Mouse (Mus musculus): ENCODE data around the gene Dync1h1. TPM values are rescaled to one million over a fixed set of nuclear protein-coding genes. Genes with fewer than 3 reads are reported as not detected.
A peak's percentile ranks its signal among the peaks of the same experiment; 100 is the strongest.
"Not testable (repeated sequence)": the region's sequence is repeated elsewhere in the genome, so short reads cannot be mapped to it uniquely, and the experiment has no call there.

The Dync1h1 gene
- total RNA-seq, 1 experiment = 405 TPM

DNA sequence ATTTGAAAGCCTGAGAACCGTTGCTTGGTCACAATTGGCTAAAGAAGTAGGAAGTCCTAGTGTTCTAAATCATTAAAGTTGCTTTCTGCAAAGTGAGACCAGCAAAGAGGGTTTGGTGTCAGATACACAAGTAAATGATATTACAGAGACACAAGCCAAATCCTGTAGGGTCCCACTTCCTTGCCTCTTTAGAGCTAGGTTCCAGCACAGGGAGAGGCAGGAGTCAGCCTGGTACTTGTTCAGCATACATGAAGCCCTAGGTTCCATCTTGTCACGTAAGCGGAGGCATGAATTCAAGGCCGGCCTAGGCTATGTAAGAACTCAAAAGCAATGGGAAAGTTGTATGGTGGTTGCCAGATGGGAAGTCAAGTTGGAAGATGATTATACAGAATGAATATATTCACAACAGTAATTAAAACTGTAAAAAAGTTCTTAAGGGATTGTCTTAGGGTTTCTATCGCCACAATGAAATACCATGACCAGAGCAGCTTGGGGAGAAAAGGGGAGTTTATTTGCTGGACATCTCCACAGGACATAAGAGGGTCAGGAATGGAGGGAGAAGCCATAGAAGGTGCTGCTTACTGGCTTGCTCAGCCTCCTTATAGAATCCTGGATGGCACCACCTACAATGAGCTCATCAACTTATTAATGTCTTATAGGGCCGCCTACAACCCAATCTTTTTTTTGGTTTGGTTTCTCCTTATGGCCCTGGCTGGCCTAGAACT, 88.8 kb downstream of the Dync1h1 start:
- Histone ChIP-seq H3K9me3 (ENCODE audit: control insufficient read depth, insufficient read depth, low read depth, low read length) (no peaks in the 10 kb centered on the region), H3K9ac (ENCODE audit: insufficient read depth, low read depth, low read length, poor library complexity, severe bottlenecking) (no peak overlapping the region), H3K36me3 (ENCODE audit: control insufficient read depth, insufficient read depth, low read length, poor library complexity, severe bottlenecking) (peaks cover 36% of the 10 kb centered on the region), H3K4me1 (ENCODE audit: control insufficient read depth in 2 of 2, insufficient read depth in 2 of 2, low read length in 2 of 2, poor library complexity in 1 of 2) (peaks cover 0 to 2% of the 10 kb centered on the region in 2 experiments; a peak in 2 of 4 replicates), H3K27ac (ENCODE audit: insufficient read depth, low read depth, low read length, poor library complexity, severe bottlenecking) (no peak overlapping the region; the same call in 1 of the 2 replicates), H3K4me3 (ENCODE audit: insufficient read depth in 1 of 2, low read depth in 1 of 2, low read length in 2 of 2, poor library complexity in 1 of 2, severe bottlenecking in 1 of 2) (no peak overlapping the region)
- DNase-seq (ENCODE audit: low read depth, low spot score) = no peak
- in situ Hi-C loops (cut with MboI; ENCODE audit: low sequenced_read_pairs in 2 of 2, unreplicated experiment in 2 of 2) = loop anchor here in 1 of 2 experiments (10.0 to 25.0 kb wide), 2 partner anchors 275 to 847 kb away; partner anchors contain the start of gene Eif5
- TF ChIP-seq CHD2 (IDR thresholded peaks at IDR 0.05; ENCODE audit: low read depth, low read length) = peak; percentile 15
- TF ChIP-seq ZC3H11A (IDR thresholded peaks at IDR 0.05; ENCODE audit: borderline replicate concordance, low read depth, low read length) = no peak

DNA sequence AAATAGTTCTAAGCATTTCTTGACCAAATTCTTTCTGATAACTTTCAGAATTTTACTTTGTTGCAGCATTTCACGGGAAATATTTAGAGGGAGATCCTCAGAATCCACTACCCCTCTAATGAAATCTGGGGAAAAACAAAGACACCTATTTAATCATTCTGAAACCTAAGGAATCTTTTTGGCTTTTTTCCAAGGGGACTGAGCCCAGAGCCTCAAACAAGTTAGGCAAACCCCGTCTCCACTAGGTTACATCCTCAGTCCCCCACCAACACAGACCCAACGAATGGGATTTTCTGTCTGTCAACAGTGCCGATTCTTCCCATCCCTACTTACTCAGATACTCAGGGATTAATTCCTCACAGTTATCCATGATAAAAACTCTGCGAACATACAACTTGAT, 92.1 kb downstream of the Dync1h1 start:
- DNase-seq (ENCODE audit: low read depth, low spot score); H3K4me1 ChIP-seq (ENCODE audit: control insufficient read depth in 2 of 2, insufficient read depth in 2 of 2, low read length in 2 of 2, poor library complexity in 1 of 2); H3K9me3 ChIP-seq (ENCODE audit: control insufficient read depth, insufficient read depth, low read depth, low read length); H3K27ac ChIP-seq (ENCODE audit: insufficient read depth, low read depth, low read length, poor library complexity, severe bottlenecking); H3K9ac ChIP-seq (ENCODE audit: insufficient read depth, low read depth, low read length, poor library complexity, severe bottlenecking): not testable (repeated sequence)
- peak overlapping the region; percentile 48 to 66 for H3K4me3 ChIP-seq (ENCODE audit: insufficient read depth in 1 of 2, low read depth in 1 of 2, low read length in 2 of 2, poor library complexity in 1 of 2, severe bottlenecking in 1 of 2)
- H3K36me3 ChIP-seq (ENCODE audit: control insufficient read depth, insufficient read depth, low read length, poor library complexity, severe bottlenecking) = peaks cover 44% of the 10 kb centered on the region
- in situ Hi-C loops (cut with MboI; ENCODE audit: low sequenced_read_pairs in 2 of 2, unreplicated experiment in 2 of 2) = loop anchor here in 1 of 2 experiments (25.0 kb wide), 1 partner anchor 844 kb away; the partner anchor contains the start of gene Eif5

DNA sequence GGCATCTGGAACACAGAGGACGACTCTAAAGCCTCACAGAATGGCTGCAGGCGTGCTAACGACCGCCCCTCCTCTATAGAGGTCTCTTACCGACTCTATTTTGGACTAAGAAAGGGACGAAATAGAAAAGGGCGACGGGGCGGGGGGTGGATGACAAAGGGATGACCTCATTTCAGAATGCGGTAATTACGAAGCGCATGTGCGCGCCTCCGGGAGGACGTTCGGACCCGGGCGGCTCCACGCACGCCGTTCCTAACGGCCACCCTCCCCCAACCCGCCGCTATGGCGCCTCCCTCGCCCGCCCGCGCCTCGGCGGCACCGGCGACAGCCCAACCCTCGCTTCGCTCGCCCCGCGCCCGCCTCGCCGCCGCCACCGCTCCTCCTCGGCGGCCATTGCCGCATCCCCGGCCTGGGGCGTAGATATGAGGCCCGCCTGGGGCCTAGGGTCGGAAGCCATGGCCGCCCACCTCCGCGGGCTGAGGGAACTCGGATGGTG, 94.5 kb downstream of the Dync1h1 start:
- Histone ChIP-seq H3K9me3 (ENCODE audit: control insufficient read depth, insufficient read depth, low read depth, low read length) (no peaks in the 10 kb centered on the region), H3K27ac (ENCODE audit: insufficient read depth, low read depth, low read length, poor library complexity, severe bottlenecking) (peak overlapping the region; percentile 98), H3K4me1 (ENCODE audit: control insufficient read depth in 2 of 2, insufficient read depth in 2 of 2, low read length in 2 of 2, poor library complexity in 1 of 2) (peaks cover 5 to 9% of the 10 kb centered on the region in 2 experiments; a peak in 3 of 4 replicates), H3K9ac (ENCODE audit: insufficient read depth, low read depth, low read length, poor library complexity, severe bottlenecking) (peak overlapping the region; percentile 99), H3K4me3 (ENCODE audit: insufficient read depth in 1 of 2, low read depth in 1 of 2, low read length in 2 of 2, poor library complexity in 1 of 2, severe bottlenecking in 1 of 2) (peak overlapping the region; percentile 93 to 97), H3K36me3 (ENCODE audit: control insufficient read depth, insufficient read depth, low read length, poor library complexity, severe bottlenecking) (peaks cover 33% of the 10 kb centered on the region)
- in situ Hi-C loops (cut with MboI; ENCODE audit: low sequenced_read_pairs in 2 of 2, unreplicated experiment in 2 of 2) = loop anchor here in 1 of 2 experiments (25.0 kb wide), 1 partner anchor 842 kb away; the partner anchor contains the start of gene Eif5
- DNase-seq (ENCODE audit: low read depth, low spot score) = no peak
- TF ChIP-seq ZC3H11A (IDR thresholded peaks at IDR 0.05; ENCODE audit: borderline replicate concordance, low read depth, low read length) (no peak), ZNF384 (IDR thresholded peaks at IDR 0.05; ENCODE audit: low read depth, low read length) (no peak), HCFC1 (IDR thresholded peaks at IDR 0.05; ENCODE audit: borderline replicate concordance, insufficient read depth, low read length) (no peak), MAFK (IDR thresholded peaks at IDR 0.05; ENCODE audit: insufficient read depth, low read depth, low read length) (no peak), CHD2 (IDR thresholded peaks at IDR 0.05; ENCODE audit: low read depth, low read length) (no peak)

DNA sequence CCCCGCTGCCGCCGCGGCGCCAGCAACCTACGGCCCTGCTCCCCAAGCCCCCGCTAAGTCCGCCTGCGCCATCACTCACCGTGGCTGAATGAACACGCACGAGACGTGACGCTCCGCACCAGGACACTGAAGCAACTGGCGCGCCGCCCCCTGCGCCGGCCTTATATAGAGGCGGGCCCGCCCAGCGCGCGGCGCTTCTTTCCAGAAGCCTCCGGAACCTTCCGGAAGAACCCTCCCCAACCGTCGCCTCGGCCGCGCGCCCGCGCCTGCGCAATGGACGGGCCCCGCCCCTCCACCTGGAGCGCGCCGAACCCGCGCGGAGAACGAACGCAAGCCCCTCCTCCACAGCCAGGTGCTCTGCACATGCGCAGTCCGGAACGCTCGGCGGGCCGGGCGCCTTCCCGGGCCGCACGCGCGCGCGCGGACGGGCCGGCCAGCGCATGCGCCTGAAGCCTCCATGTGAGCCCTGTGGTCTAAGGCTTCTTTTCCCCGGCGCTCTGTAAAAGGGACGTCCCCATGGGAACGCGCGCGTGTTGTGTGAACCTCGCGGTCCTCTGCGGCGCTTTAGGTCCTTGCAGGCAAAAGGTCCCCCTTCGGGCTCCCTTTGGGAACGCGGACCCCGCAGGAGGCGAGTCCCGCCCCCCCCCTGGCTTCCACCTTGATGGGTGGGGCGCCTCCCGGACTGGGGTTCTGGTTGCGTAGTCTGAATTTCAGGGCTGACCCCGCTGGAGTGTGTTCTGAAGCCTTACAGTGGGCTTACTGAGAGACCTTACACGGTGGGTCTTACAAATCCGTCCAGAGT, 95.1 kb downstream of the Dync1h1 start:
- in situ Hi-C loops (cut with MboI; ENCODE audit: low sequenced_read_pairs in 2 of 2, unreplicated experiment in 2 of 2) = loop anchor here in 1 of 2 experiments (25.0 kb wide), 1 partner anchor 841 kb away; the partner anchor contains the start of gene Eif5
- no peak for TF ChIP-seq ZC3H11A (IDR thresholded peaks at IDR 0.05; ENCODE audit: borderline replicate concordance, low read depth, low read length)
- Histone ChIP-seq H3K9me3 (ENCODE audit: control insufficient read depth, insufficient read depth, low read depth, low read length) (no peaks in the 10 kb centered on the region), H3K4me3 (ENCODE audit: insufficient read depth in 1 of 2, low read depth in 1 of 2, low read length in 2 of 2, poor library complexity in 1 of 2, severe bottlenecking in 1 of 2) (peak overlapping the region; percentile 93 to 97), H3K27ac (ENCODE audit: insufficient read depth, low read depth, low read length, poor library complexity, severe bottlenecking) (peak overlapping the region; percentile 98), H3K4me1 (ENCODE audit: control insufficient read depth in 2 of 2, insufficient read depth in 2 of 2, low read length in 2 of 2, poor library complexity in 1 of 2) (peaks cover 5 to 9% of the 10 kb centered on the region in 2 experiments; a peak in 3 of 4 replicates), H3K36me3 (ENCODE audit: control insufficient read depth, insufficient read depth, low read length, poor library complexity, severe bottlenecking) (peaks cover 32% of the 10 kb centered on the region), H3K9ac (ENCODE audit: insufficient read depth, low read depth, low read length, poor library complexity, severe bottlenecking) (peak overlapping the region; percentile 99)
- peak; percentile 88 for DNase-seq (ENCODE audit: low read depth, low spot score)
